Mouse (Mus musculus) CH12.LX (cell line): ENCODE measurements around the gene Gsg1l. TPM values are rescaled to one million over a fixed set of nuclear protein-coding genes. Genes with fewer than 3 reads are reported as not detected.

Source experiments
- DNase-seq: peaks from one replicate; pipeline ENCODE4 v3.0.0-alpha.2; 2013; ENCODE audit errors: extremely low read depth
- H3K27ac ChIP-seq: 2 replicates; pipeline ENCODE4 v1.5.1; 2012; ENCODE audit warnings: low read depth, mild to moderate bottlenecking, control low read depth, moderate library complexity; ENCODE audit not compliant: insufficient read depth
- H3K27me3 ChIP-seq: replicated peaks from 2 replicates; pipeline ENCODE3; 2012; ENCODE audit warnings: inconsistent platforms
- H3K36me3 ChIP-seq, 2 experiments: replicated peaks in 1 of 2; 2 replicates each; pipeline versions ENCODE3 to v1.6.1; 2012; ENCODE audit warnings: inconsistent platforms in 1 of 2, low read length in 1 of 2, mild to moderate bottlenecking in 1 of 2, mixed read lengths in 1 of 2, moderate library complexity in 1 of 2; ENCODE audit not compliant: control insufficient read depth in 1 of 2, insufficient read depth in 1 of 2
- H3K4me1 ChIP-seq, 2 experiments: 2 replicates each; pipeline ENCODE4 v1.6.1; 2012; ENCODE audit warnings: inconsistent platforms in 1 of 2, moderate library complexity in 1 of 2; ENCODE audit not compliant: insufficient read depth in 2 of 2, control insufficient read depth in 1 of 2
- H3K4me2 ChIP-seq: 2 replicates; pipeline ENCODE4 v1.6.1; 2012; ENCODE audit warnings: low read depth, mild to moderate bottlenecking, control low read depth; ENCODE audit not compliant: poor library complexity, insufficient read depth, severe bottlenecking
- H3K4me3 ChIP-seq, 3 experiments: fragments of 150-350 bp in 1 of 3; sonication (generic) in 1 of 3; replicated peaks in 1 of 3; 2 replicates each; pipeline versions ENCODE3 to v1.5.1; 2011 to 2012; ENCODE audit warnings: low read depth in 2 of 3, low read length in 2 of 3, mild to moderate bottlenecking in 2 of 3, moderate library complexity in 2 of 3, control low read depth in 1 of 3, improper control_type of control experiment in 1 of 3, inconsistent platforms in 1 of 3, mixed read lengths in 1 of 3; ENCODE audit not compliant: poor library complexity in 1 of 3
- H3K79me2 ChIP-seq: replicated peaks from 2 replicates; pipeline ENCODE4 v1.6.1; 2012; ENCODE audit warnings: mild to moderate bottlenecking, moderate library complexity; ENCODE audit not compliant: control insufficient read depth, poor library complexity, insufficient read depth, severe bottlenecking; ENCODE audit errors: extremely low read depth
- H3K9ac ChIP-seq: 2 replicates; pipeline ENCODE4 v1.6.1; 2012; ENCODE audit warnings: low read depth, mild to moderate bottlenecking, control low read depth, moderate library complexity; ENCODE audit not compliant: insufficient read depth
- H3K9me3 ChIP-seq: replicated peaks from 2 replicates; pipeline ENCODE3; 2012; ENCODE audit warnings: low read length, inconsistent platforms, mixed read lengths
- CHD1 ChIP-seq: IDR thresholded peaks from 2 replicates; pipeline ENCODE4 v1.6.1; 2012; ENCODE audit warnings: low read depth, low read length, improper control_type of control experiment, inconsistent platforms
- CHD2 ChIP-seq: IDR thresholded peaks from 2 replicates; pipeline ENCODE4 v1.6.1; 2011; ENCODE audit warnings: low read length, improper control_type of control experiment
- E2F4 ChIP-seq: IDR thresholded peaks from 2 replicates; pipeline ENCODE4 v1.6.1; 2011; ENCODE audit warnings: low read depth, low read length, improper control_type of control experiment; ENCODE audit not compliant: insufficient replicate concordance
- ELF1 ChIP-seq: IDR thresholded peaks from 2 replicates; pipeline ENCODE4 v1.6.1; 2014; ENCODE audit warnings: low read depth, mild to moderate bottlenecking, inconsistent platforms, low read length, improper control_type of control experiment
- ETS1 ChIP-seq: conservative IDR thresholded peaks from 2 replicates; pipeline ENCODE4 v1.6.1; 2012; ENCODE audit warnings: low read depth, mild to moderate bottlenecking, inconsistent platforms, low read length, improper control_type of control experiment, moderate library complexity
- GABPA ChIP-seq: IDR thresholded peaks from 2 replicates; pipeline ENCODE4 v1.6.1; 2012; ENCODE audit warnings: low read depth, low read length, improper control_type of control experiment, inconsistent platforms; ENCODE audit not compliant: insufficient replicate concordance
- HCFC1 ChIP-seq: IDR thresholded peaks from 2 replicates; pipeline ENCODE4 v1.6.1; 2012; ENCODE audit warnings: low read depth, mild to moderate bottlenecking, inconsistent platforms, low read length, improper control_type of control experiment
- IRF4 ChIP-seq: IDR thresholded peaks from 2 replicates; pipeline ENCODE4 v1.6.1; 2014; ENCODE audit warnings: low read depth, mild to moderate bottlenecking, inconsistent platforms, low read length, improper control_type of control experiment
- JUN ChIP-seq: IDR thresholded peaks from 2 replicates; pipeline ENCODE4 v1.6.1; 2011; ENCODE audit warnings: low read depth, mild to moderate bottlenecking, low read length, improper control_type of control experiment, moderate library complexity; ENCODE audit not compliant: insufficient read depth
- JUND ChIP-seq: conservative IDR thresholded peaks from 2 replicates; pipeline ENCODE4 v1.6.1; 2011; ENCODE audit warnings: low read depth, low read length, improper control_type of control experiment
- MAFK ChIP-seq: IDR thresholded peaks from 2 replicates; pipeline ENCODE4 v1.6.1; 2011; ENCODE audit warnings: low read length, improper control_type of control experiment; ENCODE audit not compliant: insufficient replicate concordance
- MAX ChIP-seq: IDR thresholded peaks from 2 replicates; pipeline ENCODE4 v1.6.1; 2011; ENCODE audit warnings: low read length, improper control_type of control experiment
- MYC ChIP-seq: IDR thresholded peaks from 2 replicates; pipeline ENCODE4 v1.6.1; 2011; ENCODE audit warnings: low read depth, mild to moderate bottlenecking, improper control_type of control experiment, low read length
- PAX5 ChIP-seq: IDR thresholded peaks from 2 replicates; pipeline ENCODE4 v1.6.1; 2012; ENCODE audit warnings: low read length, inconsistent platforms, mixed read lengths
- POLR2A ChIP-seq: IDR thresholded peaks from 2 replicates; pipeline ENCODE4 v1.6.1; 2011; ENCODE audit warnings: low read depth, mild to moderate bottlenecking, improper control_type of control experiment, low read length
- RAD21 ChIP-seq: IDR thresholded peaks from 2 replicates; pipeline ENCODE4 v1.6.1; 2011; ENCODE audit warnings: low read depth, mild to moderate bottlenecking, low read length, improper control_type of control experiment, moderate library complexity
- SIN3A ChIP-seq: IDR thresholded peaks from 2 replicates; pipeline ENCODE4 v1.6.1; 2012; ENCODE audit warnings: low read length, improper control_type of control experiment, inconsistent platforms
- TCF12 ChIP-seq: IDR thresholded peaks from 2 replicates; pipeline ENCODE4 v1.6.1; 2014; ENCODE audit warnings: low read depth, mild to moderate bottlenecking, inconsistent platforms, low read length, improper control_type of control experiment
- UBTF ChIP-seq: IDR thresholded peaks from 2 replicates; pipeline ENCODE4 v1.6.1; 2012; ENCODE audit warnings: low read depth, mild to moderate bottlenecking, inconsistent platforms, low read length, improper control_type of control experiment, moderate library complexity
- USF1 ChIP-seq: IDR thresholded peaks from 2 replicates; pipeline ENCODE4 v1.6.1; 2014; ENCODE audit warnings: low read depth, mild to moderate bottlenecking, inconsistent platforms, low read length, improper control_type of control experiment
- USF2 ChIP-seq: conservative IDR thresholded peaks from 2 replicates; pipeline ENCODE4 v1.6.1; 2011; ENCODE audit warnings: low read depth, low read length, improper control_type of control experiment
- ZC3H11A ChIP-seq: IDR thresholded peaks from 2 replicates; pipeline ENCODE4 v1.6.1; 2012; ENCODE audit warnings: low read depth, mild to moderate bottlenecking, inconsistent platforms, low read length, improper control_type of control experiment
- ZKSCAN1 ChIP-seq: IDR thresholded peaks from 2 replicates; pipeline ENCODE4 v1.6.1; 2012; ENCODE audit warnings: low read depth, inconsistent platforms, low read length, improper control_type of control experiment, borderline replicate concordance
- dilution Hi-C: fragments of 300-500 bp; cut with MboI; formaldehyde crosslinking; loops from 2 replicates; pipeline ENCODE4 v1.14.3; 2020; ENCODE audit warnings: low sequenced_read_pairs; ENCODE audit not compliant: extremely low pct_unique_long_range_greater_than_20kb, extremely low pct_ligation_motif_present
- in situ Hi-C: fragments of 300-500 bp; cut with MboI; formaldehyde crosslinking; loops from 3 replicates; pipeline ENCODE4 v1.14.3; 2019; ENCODE audit warnings: low sequenced_read_pairs, low pct_ligation_motif_present, low pct_unique_long_range_greater_than_20kb, mixed read lengths
- polyA plus RNA-seq: library from polyadenylated mRNA; unstranded; fragments of >175 nt; gene quantifications from 2 replicates; pipeline ENCODE4 v1.2.1, GENCODE M21; 2012; ENCODE audit warnings: low read depth; ENCODE audit not compliant: insufficient read length
- total RNA-seq, 2 experiments: library from RNA; depleted of rRNA; stranded (reverse); fragments of 300-350 nt in 1 of 2; fragments of >200 nt in 1 of 2; gene quantifications; 2 replicates each; pipeline ENCODE4 v1.2.3; 2012 to 2014

The Gsg1l gene
- total and polyA plus RNA-seq, 3 experiments = not detected

- TF ChIP-seq ZKSCAN1 (no peak), MYC (no peak), ETS1 (no peak), USF1 (no peak)
- TF ChIP-seq, all 38 proteins: peak for 0
- Histone ChIP-seq H3K79me2 (no peaks in the 10 kb centered on the region), H3K4me2 (no peak overlapping the region), H3K4me1 (peaks cover 2 to 6% of the 10 kb centered on the region in 2 experiments; a peak in 3 of 4 replicates), H3K9me3 (peaks cover 9% of the 10 kb centered on the region), H3K4me3 (no peak overlapping the region), H3K36me3 (no peaks in the 10 kb centered on the region), H3K27ac (no peak overlapping the region), H3K9ac (no peak overlapping the region), H3K27me3 (peaks cover 59% of the 10 kb centered on the region)
- in situ Hi-C loops (no loop called here), dilution Hi-C loops (no loop called here)
- no peak for DNase-seq
Observed at GRCm38 (mm10) chr7:125992356-125992891, 89.8 kb downstream of the Gsg1l start.

- peaks cover 9% of the 10 kb centered on the region for H3K9me3 ChIP-seq
- H3K4me3 ChIP-seq = no peak overlapping the region
- in situ Hi-C loops = no loop called here
- H3K79me2 ChIP-seq = no peaks in the 10 kb centered on the region
- no peaks in the 10 kb centered on the region for H3K36me3 ChIP-seq
- H3K9ac ChIP-seq = no peak overlapping the region
- H3K27me3 ChIP-seq = peaks cover 64% of the 10 kb centered on the region
- dilution Hi-C loops = no loop called here
- H3K4me1 ChIP-seq = peaks cover 4 to 11% of the 10 kb centered on the region in 2 experiments
- no peak for DNase-seq
- TF ChIP-seq TCF12 = no peak
- TF ChIP-seq CHD2 = no peak
- TF ChIP-seq JUND = no peak
- TF ChIP-seq ETS1 = no peak
- no peak overlapping the region for H3K4me2 ChIP-seq
- H3K27ac ChIP-seq = no peak overlapping the region
Observed at GRCm38 (mm10) chr7:125991846-125992245, 90.4 kb downstream of the Gsg1l start.

DNA sequence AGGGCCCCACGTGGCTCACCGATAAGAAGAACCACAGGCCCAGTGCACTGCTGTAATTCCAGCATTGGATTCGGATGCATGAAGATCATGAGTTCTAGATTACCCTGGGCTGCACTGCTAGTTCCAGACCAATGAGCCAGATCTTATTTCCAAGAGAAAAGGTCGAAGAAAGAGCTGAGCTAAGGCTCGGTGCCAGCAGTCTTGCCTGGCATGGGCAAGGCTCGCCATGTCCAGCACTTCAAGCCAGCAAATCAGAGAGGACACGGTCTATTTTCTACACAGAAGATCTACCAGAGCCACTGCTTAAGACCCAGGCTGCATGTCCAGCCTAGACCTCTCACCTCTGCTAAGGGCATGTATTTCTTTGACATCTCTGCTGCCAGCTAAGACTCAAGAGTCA, 92.2 kb downstream of the Gsg1l start:
- H3K9ac ChIP-seq = no peak overlapping the region
- H3K4me3 ChIP-seq = no peak overlapping the region
- no peak overlapping the region for H3K27ac ChIP-seq
- peaks cover 4 to 22% of the 10 kb centered on the region in 2 experiments for H3K4me1 ChIP-seq
- no peak for TF ChIP-seq RAD21
- TF ChIP-seq MAFK = no peak
- TF ChIP-seq POLR2A = no peak
- no peak for TF ChIP-seq PAX5
- no peak for TF ChIP-seq JUND
- TF ChIP-seq SIN3A = no peak
- TF ChIP-seq GABPA = no peak
- TF ChIP-seq USF1 = no peak
- TF ChIP-seq IRF4 = no peak
- TF ChIP-seq HCFC1 = no peak
- TF ChIP-seq ETS1 = no peak
- no peak for TF ChIP-seq USF2
- TF ChIP-seq TCF12 = no peak
- TF ChIP-seq UBTF = no peak
- TF ChIP-seq ELF1 = no peak
- no peak for TF ChIP-seq CHD1
- no peak for TF ChIP-seq E2F4
- no peak for TF ChIP-seq MAX
- no peak for TF ChIP-seq JUN
- TF ChIP-seq ZC3H11A = no peak
- TF ChIP-seq, all 38 proteins: peak for 0
- Histone ChIP-seq H3K79me2 (no peaks in the 10 kb centered on the region), H3K4me2 (no peak overlapping the region), H3K27me3 (peaks cover 69% of the 10 kb centered on the region), H3K9me3 (peaks cover 9% of the 10 kb centered on the region), H3K36me3 (no peaks in the 10 kb centered on the region)
- in situ Hi-C loops = no loop called here
- dilution Hi-C loops = no loop called here
- DNase-seq = no peak
